Mouse (Mus musculus): Measurements from ENCODE around the gene Larp7.

DNA sequence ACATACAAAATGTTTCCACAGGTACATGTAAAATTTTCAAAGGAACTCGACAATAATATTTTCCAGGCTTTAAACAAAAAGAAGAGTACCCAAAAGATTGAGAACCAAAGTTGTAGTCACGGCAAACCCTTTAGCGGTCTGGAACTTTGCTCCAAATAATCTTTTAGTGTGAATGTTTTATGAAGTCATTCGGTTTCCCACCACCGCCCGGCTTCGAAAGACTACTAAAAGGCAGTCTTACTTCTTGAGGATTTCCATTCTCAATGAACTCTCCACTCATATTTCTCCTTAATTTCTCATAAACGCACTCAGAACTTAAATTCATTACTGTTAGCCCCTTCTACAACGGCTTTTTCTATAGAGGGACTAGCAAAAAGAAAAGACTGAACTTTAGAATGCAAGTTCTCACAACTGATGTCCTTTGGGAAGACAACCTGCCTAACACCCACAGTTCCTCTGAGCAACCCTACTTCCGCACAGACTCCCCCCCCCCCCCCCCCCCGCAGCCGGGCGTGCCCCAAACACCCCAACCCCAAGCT lies 646 bp downstream of the Larp7 start:
- TF ChIP-seq POLR2A (IDR thresholded peaks at IDR 0.05; ENCODE audit: extremely low read depth, insufficient read depth, low read length): no peak
- no peak for TF ChIP-seq CTCF (IDR thresholded peaks at IDR 0.05; ENCODE audit: extremely low read depth, insufficient read depth, low read length)
